Mouse (Mus musculus): ENCODE measurements around the gene Mapk8ip3. TPM values are rescaled to one million over a fixed set of nuclear protein-coding genes. Genes with fewer than 3 reads are reported as not detected.

Gene Mapk8ip3
- polyA plus RNA-seq (2012; rRNA removed; ENCODE audit: low replicate concordance), result 128 and 130 TPM in 2 replicates

DNA sequence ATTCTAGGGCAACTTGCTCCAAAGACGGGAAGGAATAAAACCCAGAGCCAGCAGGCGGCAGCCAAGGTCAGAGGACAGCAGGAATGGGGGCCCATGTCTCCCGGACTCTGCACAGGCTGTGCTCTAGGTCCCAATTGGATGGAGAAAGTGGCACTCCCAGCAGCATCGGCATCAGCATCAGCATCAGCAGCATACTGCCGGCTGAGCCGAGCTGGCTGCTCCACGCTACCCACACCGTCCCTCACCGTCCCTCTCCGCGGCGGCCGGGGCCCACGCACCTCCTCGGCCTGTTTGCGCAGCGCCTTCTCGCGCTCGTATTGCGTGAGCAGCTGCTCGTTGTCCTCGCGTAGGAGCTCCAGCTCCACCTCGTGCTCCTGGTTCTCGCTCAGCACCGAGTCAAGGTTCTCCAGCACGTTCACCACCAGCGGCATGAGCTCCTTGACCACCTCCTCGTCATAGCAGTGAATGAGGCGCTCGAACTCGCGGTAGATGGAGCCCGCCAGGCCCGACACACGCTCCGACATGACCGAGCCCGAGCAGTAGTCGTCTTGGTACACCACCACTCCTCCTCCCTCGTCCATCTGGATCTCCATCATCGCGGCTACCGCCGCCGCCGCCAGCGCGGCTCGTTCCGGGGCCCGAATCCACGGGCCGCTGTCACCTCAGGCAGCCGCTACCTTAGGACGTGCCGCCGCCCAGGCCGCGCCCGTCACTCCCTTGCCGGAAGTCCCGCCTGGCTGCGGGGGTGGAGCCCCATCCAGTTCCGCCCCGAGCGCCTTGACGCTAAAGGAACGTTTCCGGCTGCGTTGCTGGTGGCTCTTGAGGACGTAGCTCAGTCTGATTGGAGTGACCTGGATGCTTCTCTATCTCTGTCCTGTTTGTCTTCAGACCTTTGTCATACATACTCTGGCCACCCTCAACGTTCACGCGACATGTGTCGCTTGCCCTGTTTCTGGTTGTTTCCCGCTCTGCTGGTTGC is at the start of gene Mapk8ip3:
TSS of gene Mapk8ip3 (minus strand) at position 719 of the 979 bp plus-strand sequence.

DNA sequence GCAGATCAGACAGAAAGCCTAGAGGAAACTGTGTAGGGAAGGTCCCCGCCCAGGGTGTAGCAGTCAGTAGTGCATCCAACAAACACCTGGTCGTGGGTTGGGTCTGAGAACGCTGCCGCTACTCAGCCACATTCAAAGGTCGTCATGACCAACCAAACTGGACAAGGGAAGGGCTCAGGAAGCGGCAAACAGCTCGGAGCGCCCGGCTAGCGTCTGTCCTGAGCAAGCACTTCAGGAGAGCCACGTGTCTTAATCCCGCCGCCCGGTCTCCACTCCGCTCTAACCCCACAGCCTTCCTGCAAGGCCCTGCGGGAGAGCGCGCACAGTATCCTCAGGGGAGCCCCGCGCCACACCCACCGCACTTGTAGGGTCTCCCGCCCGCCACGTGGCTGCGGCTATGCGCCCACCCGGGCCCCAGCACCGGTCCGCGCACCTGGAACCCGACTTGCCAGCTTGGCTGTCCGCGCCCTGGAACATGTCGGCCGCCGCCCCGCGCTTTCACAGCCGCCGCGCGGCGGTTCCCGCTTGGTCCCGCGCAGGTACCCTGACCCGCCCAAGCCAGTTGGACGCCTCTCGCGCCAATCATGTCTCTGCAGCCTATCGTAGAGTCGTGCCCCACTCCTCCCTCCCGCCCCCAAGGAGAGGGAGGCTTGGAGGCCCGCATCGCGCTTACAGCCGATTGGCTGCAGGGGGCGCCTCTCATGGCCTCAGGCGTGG is 23.5 kb upstream of the Mapk8ip3 start, which contains the start of gene Jpt2:
TSS of gene Jpt2 (minus strand) at position 555 of the 717 bp plus-strand sequence.

DNA sequence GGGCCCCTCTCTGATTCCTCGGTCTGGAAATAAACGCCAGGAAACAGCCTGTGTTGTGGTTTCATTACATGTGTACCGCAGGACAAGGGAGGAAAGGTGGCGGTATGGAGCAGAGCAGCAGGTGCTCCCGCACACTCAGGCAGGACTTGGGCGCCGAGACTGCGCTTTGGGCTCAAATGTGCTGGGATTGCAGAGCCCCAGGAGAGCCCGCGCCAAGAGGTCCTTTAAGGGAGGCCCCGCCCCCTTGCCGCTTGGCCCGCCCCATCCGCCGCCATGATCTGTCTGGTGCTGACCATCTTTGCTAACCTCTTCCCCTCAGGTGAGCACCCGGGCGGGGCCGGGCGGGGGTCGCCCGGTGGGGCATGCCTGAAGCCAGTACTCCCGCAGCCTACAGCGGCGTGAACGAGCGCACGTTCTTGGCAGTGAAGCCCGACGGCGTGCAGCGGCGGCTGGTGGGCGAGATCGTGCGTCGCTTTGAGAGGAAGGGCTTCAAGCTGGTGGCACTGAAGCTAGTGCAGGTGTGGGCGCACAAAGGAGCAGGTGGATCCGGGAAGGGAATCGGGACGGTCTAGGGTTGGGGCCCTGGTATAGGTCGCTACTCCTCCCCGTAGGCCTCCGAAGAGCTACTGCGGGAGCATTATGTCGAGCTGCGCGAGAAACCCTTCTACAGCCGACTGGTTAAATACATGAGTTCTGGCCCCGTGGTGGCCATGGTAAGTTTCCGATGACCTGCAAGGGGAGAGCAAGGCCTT is 40.4 kb downstream of the Mapk8ip3 start, which contains the start of gene Nme3:
TSS of gene Nme3 (plus strand) at position 260 of the 752 bp plus-strand sequence.

DNA sequence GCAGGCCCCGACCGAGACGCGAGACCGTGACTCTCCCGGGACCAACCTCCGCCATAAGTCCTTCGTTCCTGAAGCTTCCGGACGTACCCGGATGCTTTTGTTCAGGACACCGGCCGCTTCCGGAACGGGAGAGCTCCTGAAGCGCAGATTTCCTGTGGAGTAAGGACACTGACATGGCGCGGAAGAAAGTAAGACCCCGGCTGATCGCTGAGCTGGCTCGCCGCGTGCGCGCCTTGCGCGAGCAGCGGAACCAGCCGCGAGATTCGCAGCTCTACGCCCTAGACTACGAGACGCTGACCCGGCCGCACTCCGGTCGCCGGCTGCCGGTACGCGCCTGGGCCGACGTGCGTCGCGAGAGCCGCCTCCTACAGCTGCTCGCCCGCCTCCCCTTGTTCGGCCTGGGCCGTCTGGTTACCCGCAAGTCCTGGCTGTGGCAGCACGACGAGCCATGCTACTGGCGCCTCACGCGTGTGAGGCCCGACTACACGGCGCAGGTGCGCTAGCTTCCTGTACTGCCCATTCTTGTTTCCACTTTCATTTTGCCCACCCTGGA is 41.7 kb downstream of the Mapk8ip3 start, which contains the start of the genes Eme2 and Mrps34:
TSS of gene Eme2 (minus strand) at position 93 of the 553 bp plus-strand sequence.
TSS of gene Mrps34 (plus strand) at position 122 of the 553 bp plus-strand sequence.

DNA sequence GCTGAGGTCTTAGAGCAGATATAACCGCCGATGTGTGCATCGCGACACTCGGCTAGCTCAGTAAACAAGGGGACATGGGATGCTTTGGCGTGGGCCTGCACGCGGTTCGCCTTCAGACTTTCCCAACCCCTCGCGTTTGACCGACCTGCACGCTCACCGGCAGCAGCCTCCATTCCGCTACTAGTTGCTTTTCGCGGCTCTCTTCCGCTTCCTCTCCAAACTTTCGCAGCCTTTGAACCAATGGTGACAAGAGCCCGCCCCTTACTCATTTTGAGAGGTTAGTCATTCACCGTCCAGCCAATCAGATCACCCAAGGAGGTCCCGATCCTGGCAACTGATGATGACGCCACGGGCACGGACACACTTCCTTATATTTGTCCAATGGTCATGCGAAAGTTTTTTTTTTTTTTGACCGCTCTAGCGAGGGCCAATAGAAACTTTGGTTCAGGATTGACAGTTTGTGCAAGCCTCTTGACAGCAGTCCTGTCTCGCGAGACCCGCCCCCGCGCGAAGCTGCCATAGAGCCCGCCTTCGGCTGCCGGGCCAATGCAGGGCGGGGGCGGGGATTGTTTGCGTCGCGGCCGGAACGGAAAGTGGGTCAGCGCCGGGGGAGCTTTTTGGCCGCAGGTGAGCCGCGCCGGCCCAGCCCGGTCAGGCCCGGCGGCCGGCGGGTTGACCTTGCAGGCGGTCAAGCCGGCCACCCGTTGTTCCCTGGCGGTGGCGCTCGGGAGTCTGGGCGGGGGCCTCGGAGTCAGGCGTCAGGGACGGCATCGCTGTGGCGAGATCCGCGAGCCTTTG is 50.4 kb downstream of the Mapk8ip3 start, which contains the start of the genes Nubp2 and Spsb3:
TSS of gene Nubp2 (minus strand) at position 216 of the 798 bp plus-strand sequence.
TSS of gene Spsb3 (plus strand) at position 510 of the 798 bp plus-strand sequence.

DNA sequence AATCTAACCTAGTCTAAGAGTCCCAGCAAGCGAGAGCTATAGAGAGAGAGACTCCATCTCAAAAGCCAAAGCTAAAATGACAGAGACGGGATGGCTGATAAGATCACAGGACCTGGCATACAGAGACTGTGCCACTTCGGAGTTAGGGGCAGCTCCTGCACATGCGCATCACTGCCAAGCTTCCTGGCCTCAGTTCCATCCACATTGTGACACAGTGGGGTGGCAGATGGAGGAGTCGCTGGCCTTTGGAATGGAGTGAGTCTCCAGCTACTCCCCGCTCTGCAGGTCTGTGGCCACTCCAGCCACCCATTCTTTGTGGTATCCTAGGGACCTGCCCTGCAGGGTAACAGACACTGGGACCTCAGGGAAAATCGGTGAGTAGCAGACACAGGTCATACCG is 71.0 kb downstream of the Mapk8ip3 start, which contains the start of gene Igfals:
TSS of gene Igfals (plus strand) at position 222 of the 400 bp plus-strand sequence.

DNA sequence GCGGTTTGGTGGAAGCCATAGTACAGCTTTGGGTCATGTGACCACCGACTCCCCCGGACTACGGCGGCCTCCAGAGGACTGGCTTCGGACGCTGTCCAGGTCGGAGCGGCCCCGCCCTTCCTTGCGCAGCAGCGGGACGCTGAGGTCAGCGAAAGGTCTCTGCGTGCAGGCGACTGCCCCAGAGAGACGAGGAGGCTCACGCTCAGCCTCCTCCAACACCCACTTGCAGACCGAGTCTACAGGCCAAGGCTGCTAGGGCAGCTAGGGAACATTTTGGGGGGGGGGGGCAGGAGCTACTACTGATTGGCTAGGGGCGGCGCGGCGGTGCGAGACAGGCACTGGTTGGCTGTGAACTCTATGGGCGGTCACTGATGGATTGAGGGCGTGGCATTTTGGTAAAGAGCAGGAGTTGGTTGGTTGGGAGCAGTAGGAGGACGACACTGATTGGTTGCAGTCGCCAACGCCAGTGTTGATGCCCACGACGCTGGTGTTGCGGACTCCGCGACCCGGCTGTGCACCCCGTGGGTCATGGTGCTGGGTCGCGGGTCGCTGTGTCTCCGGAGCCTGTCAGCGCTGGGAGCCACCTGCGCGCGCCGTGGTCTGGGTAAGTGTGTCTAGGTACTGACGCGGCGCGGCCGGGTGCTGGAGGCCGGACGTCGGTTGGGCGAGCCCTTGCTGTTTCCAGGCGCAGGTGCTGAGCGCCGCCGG is 86.6 kb downstream of the Mapk8ip3 start, which contains the start of gene Fahd1:
TSS of gene Fahd1 (minus strand) at position 300 of the 708 bp plus-strand sequence.

Other genes with a start within 250 kb of the Mapk8ip3 start
- 0.53 and 0.68 TPM in 2 replicates for gene Syngr3, start 247.0 kb downstream of the Mapk8ip3 start, polyA plus RNA-seq (2012; rRNA removed; ENCODE audit: low replicate concordance)
- gene Gfer, start 240.8 kb downstream of the Mapk8ip3 start, polyA plus RNA-seq (2012; rRNA removed; ENCODE audit: low replicate concordance), result 19.5 and 47.8 TPM in 2 replicates
- 15.3 and 20.5 TPM in 2 replicates for gene Noxo1, start 240.7 kb downstream of the Mapk8ip3 start, polyA plus RNA-seq (2012; rRNA removed; ENCODE audit: low replicate concordance)
- gene Tbl3, start 229.3 kb downstream of the Mapk8ip3 start, polyA plus RNA-seq (2012; rRNA removed; ENCODE audit: low replicate concordance), result 68.7 and 69.0 TPM in 2 replicates
- gene Rnf151, start 218.9 kb downstream of the Mapk8ip3 start, polyA plus RNA-seq (2012; rRNA removed; ENCODE audit: low replicate concordance), result 0.29 and 0.32 TPM in 2 replicates
- 3,623 and 3,713 TPM in 2 replicates for gene Rps2, start 218.9 kb downstream of the Mapk8ip3 start, polyA plus RNA-seq (2012; rRNA removed; ENCODE audit: low replicate concordance)
- 314 and 333 TPM in 2 replicates for gene Ndufb10, start 212.5 kb downstream of the Mapk8ip3 start, polyA plus RNA-seq (2012; rRNA removed; ENCODE audit: low replicate concordance)
- gene Rpl3l, start 209.2 kb downstream of the Mapk8ip3 start, polyA plus RNA-seq (2012; rRNA removed; ENCODE audit: low replicate concordance), result 0.10 and 83.4 TPM in 2 replicates
- gene Msrb1, start 200.3 kb downstream of the Mapk8ip3 start, polyA plus RNA-seq (2012; rRNA removed; ENCODE audit: low replicate concordance), result 103 and 146 TPM in 2 replicates
- gene Hs3st6, start 184.0 kb downstream of the Mapk8ip3 start, polyA plus RNA-seq (2012; rRNA removed; ENCODE audit: low replicate concordance), result 20.7 and 49.9 TPM in 2 replicates
- gene Meiob, start 132.7 kb downstream of the Mapk8ip3 start, polyA plus RNA-seq (2012; rRNA removed; ENCODE audit: low replicate concordance), result 0.16 TPM in 1 of 2 replicates, not detected in the other
- gene Hagh, start 96.8 kb downstream of the Mapk8ip3 start, polyA plus RNA-seq (2012; rRNA removed; ENCODE audit: low replicate concordance), result 160 and 221 TPM in 2 replicates
- 13.5 and 15.0 TPM in 2 replicates for gene Fahd1, start 86.6 kb downstream of the Mapk8ip3 start, polyA plus RNA-seq (2012; rRNA removed; ENCODE audit: low replicate concordance)
- gene Igfals, start 71.0 kb downstream of the Mapk8ip3 start, polyA plus RNA-seq (2012; rRNA removed; ENCODE audit: low replicate concordance), result 66.4 and 103 TPM in 2 replicates
- 35.0 and 44.2 TPM in 2 replicates for gene Nubp2, start 50.6 kb downstream of the Mapk8ip3 start, polyA plus RNA-seq (2012; rRNA removed; ENCODE audit: low replicate concordance)
- 84.0 and 161 TPM in 2 replicates for gene Spsb3, start 50.3 kb downstream of the Mapk8ip3 start, polyA plus RNA-seq (2012; rRNA removed; ENCODE audit: low replicate concordance)
- gene Eme2, start 41.9 kb downstream of the Mapk8ip3 start, polyA plus RNA-seq (2012; rRNA removed; ENCODE audit: low replicate concordance), result 35.4 and 48.3 TPM in 2 replicates
- gene Mrps34, start 41.9 kb downstream of the Mapk8ip3 start, polyA plus RNA-seq (2012; rRNA removed; ENCODE audit: low replicate concordance), result 108 and 263 TPM in 2 replicates
- 50.7 and 54.5 TPM in 2 replicates for gene Nme3, start 40.5 kb downstream of the Mapk8ip3 start, polyA plus RNA-seq (2012; rRNA removed; ENCODE audit: low replicate concordance)
- gene Jpt2, start 23.7 kb upstream of the Mapk8ip3 start, polyA plus RNA-seq (2012; rRNA removed; ENCODE audit: low replicate concordance), result 5.4 and 11.3 TPM in 2 replicates
- 17.1 and 23.3 TPM in 2 replicates for gene Cramp1l, start 78.8 kb upstream of the Mapk8ip3 start, polyA plus RNA-seq (2012; rRNA removed; ENCODE audit: low replicate concordance)
- 14.5 and 16.9 TPM in 2 replicates for gene Ift140, start 79.1 kb upstream of the Mapk8ip3 start, polyA plus RNA-seq (2012; rRNA removed; ENCODE audit: low replicate concordance)
- 39.7 and 51.0 TPM in 2 replicates for gene Tmem204, start 146.6 kb upstream of the Mapk8ip3 start, polyA plus RNA-seq (2012; rRNA removed; ENCODE audit: low replicate concordance)
- 25.0 and 25.6 TPM in 2 replicates for gene Telo2, start 179.0 kb upstream of the Mapk8ip3 start, polyA plus RNA-seq (2012; rRNA removed; ENCODE audit: low replicate concordance)
- gene Ptx4, start 183.8 kb upstream of the Mapk8ip3 start, polyA plus RNA-seq (2012; rRNA removed; ENCODE audit: low replicate concordance), result 0.20 TPM in 1 of 2 replicates, not detected in the other
- 37.0 and 43.4 TPM in 2 replicates for gene Clcn7, start 196.4 kb upstream of the Mapk8ip3 start, polyA plus RNA-seq (2012; rRNA removed; ENCODE audit: low replicate concordance)
- not detected in 2 replicates for gene Ccdc154, start 225.5 kb upstream of the Mapk8ip3 start, polyA plus RNA-seq (2012; rRNA removed; ENCODE audit: low replicate concordance)
- gene Gm38655, start 238.5 kb upstream of the Mapk8ip3 start, polyA plus RNA-seq (2012; rRNA removed; ENCODE audit: low replicate concordance), result not detected in 2 replicates
- 12.1 and 15.0 TPM in 2 replicates for gene BC003965, start 247.6 kb upstream of the Mapk8ip3 start, polyA plus RNA-seq (2012; rRNA removed; ENCODE audit: low replicate concordance)

All from mammary gland, adult 2 months (tissue).